Comparison of ENCODE assay signal across 24 mouse cellular contexts in the genomic region with DNA sequence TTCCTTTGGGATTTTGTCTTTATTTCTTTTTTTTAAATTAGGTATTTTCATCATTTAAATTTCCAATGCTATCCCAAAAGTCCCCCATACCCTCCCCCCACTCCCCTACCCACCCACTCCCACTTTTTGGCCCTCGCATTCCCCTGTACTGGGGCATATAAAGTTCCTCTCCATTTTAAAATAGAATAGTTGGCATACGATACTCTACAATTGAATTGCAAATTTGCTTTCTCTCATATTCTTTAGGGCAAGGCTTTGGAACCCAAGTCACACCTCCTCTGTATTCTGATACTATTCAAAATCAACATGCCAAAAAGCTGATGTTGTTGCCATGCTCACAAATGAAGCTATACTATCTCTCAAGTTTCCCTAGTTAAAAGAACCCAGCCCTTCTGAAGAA.
DNase-seq lines count a peak whose midpoint lies in the region; ATAC-seq and TF ChIP-seq lines count a peak whose summit lies in the region.
"Had no signal": no experiment of that assay in that cellular context is flagged by ENCODE, and none has a peak within 500 bp of the region (broad histone marks: within the 10 kb centered on the region; RNA-seq: fewer than 3 reads in every experiment).

No protein-coding gene starts in this region.

- H3K4me2 ChIP-seq in forebrain, embryonic 15.5 days (replicated peaks), result no peak overlapping the region
- no peak overlapping the region for H3K4me2 ChIP-seq in forebrain, postnatal 0 days (ENCODE audit: low read depth)
- H3K4me2 ChIP-seq in hindbrain, embryonic 11.5 days (replicated peaks; ENCODE audit: low read depth, low read length), result no peak overlapping the region
- H3K4me2 ChIP-seq in hindbrain, embryonic 14.5 days (replicated peaks), result no peak overlapping the region
- H3K4me2 ChIP-seq in hindbrain, embryonic 13.5 days, result no peak overlapping the region
- H3K4me2 ChIP-seq: embryonic facial prominence, embryonic 12.5 days had no signal

- no peaks in the 10 kb centered on the region for H3K9me3 ChIP-seq in forebrain, embryonic 15.5 days
- H3K9me3 ChIP-seq in forebrain, postnatal 0 days (ENCODE audit: low read length), result no peaks in the 10 kb centered on the region
- no peaks in the 10 kb centered on the region for H3K9me3 ChIP-seq in hindbrain, embryonic 11.5 days (ENCODE audit: control insufficient read depth, low read length)
- no peaks in the 10 kb centered on the region for H3K9me3 ChIP-seq in hindbrain, embryonic 10.5 days
- no peaks in the 10 kb centered on the region for H3K9me3 ChIP-seq in hindbrain, embryonic 14.5 days (ENCODE audit: control insufficient read depth, low read length)
- H3K9me3 ChIP-seq in hindbrain, embryonic 13.5 days, result no peaks in the 10 kb centered on the region
- H3K9me3 ChIP-seq: embryonic facial prominence, embryonic 10.5 days; embryonic facial prominence, embryonic 12.5 days had no signal

- H3K27ac ChIP-seq in forebrain, embryonic 15.5 days (replicated peaks), result no peak overlapping the region
- H3K27ac ChIP-seq in forebrain, postnatal 0 days (ENCODE audit: low read depth, low read length), result no peak overlapping the region
- no peak overlapping the region for H3K27ac ChIP-seq in hindbrain, embryonic 11.5 days (ENCODE audit: low read depth, low read length)
- H3K27ac ChIP-seq in hindbrain, embryonic 10.5 days, result no peak overlapping the region
- H3K27ac ChIP-seq in hindbrain, embryonic 14.5 days, result no peak overlapping the region
- no peak overlapping the region for H3K27ac ChIP-seq in hindbrain, embryonic 13.5 days
- H3K27ac ChIP-seq: embryonic facial prominence, embryonic 10.5 days; embryonic facial prominence, embryonic 12.5 days had no signal

- H3K9ac ChIP-seq in forebrain, embryonic 15.5 days (replicated peaks), result no peak overlapping the region
- H3K9ac ChIP-seq in forebrain, postnatal 0 days, result no peak overlapping the region
- H3K9ac ChIP-seq in hindbrain, embryonic 11.5 days (ENCODE audit: low read depth, low read length), result no peak overlapping the region
- no peak overlapping the region for H3K9ac ChIP-seq in hindbrain, embryonic 14.5 days
- no peak overlapping the region for H3K9ac ChIP-seq in hindbrain, embryonic 13.5 days
- H3K9ac ChIP-seq: embryonic facial prominence, embryonic 12.5 days had no signal

- H3K27me3 ChIP-seq in forebrain, embryonic 15.5 days, result no peaks in the 10 kb centered on the region
- no peaks in the 10 kb centered on the region for H3K27me3 ChIP-seq in forebrain, postnatal 0 days (ENCODE audit: insufficient read depth, low read length)
- no peaks in the 10 kb centered on the region for H3K27me3 ChIP-seq in hindbrain, embryonic 11.5 days (ENCODE audit: control insufficient read depth, insufficient read depth, low read length)
- H3K27me3 ChIP-seq in hindbrain, embryonic 10.5 days (ENCODE audit: insufficient read depth, poor library complexity, severe bottlenecking), result no peaks in the 10 kb centered on the region
- no peaks in the 10 kb centered on the region for H3K27me3 ChIP-seq in hindbrain, embryonic 14.5 days (ENCODE audit: control insufficient read depth, insufficient read depth, low read length)
- no peaks in the 10 kb centered on the region for H3K27me3 ChIP-seq in hindbrain, embryonic 13.5 days
- H3K27me3 ChIP-seq: CH12.LX; embryonic facial prominence, embryonic 12.5 days; Patski had no signal

- WGBS in forebrain, embryonic 15.5 days, result 20% methylated on average over 2 of the region's 2 CpGs
- WGBS in forebrain, postnatal 0 days, result 30% methylated on average over 2 of the region's 2 CpGs
- 60% methylated on average over 2 of the region's 2 CpGs for WGBS in hindbrain, embryonic 11.5 days
- 62% methylated on average over 2 of the region's 2 CpGs for WGBS in hindbrain, embryonic 10.5 days
- WGBS in hindbrain, embryonic 14.5 days, result 29% methylated on average over 2 of the region's 2 CpGs
- WGBS in hindbrain, embryonic 13.5 days, result 32% methylated on average over 2 of the region's 2 CpGs

- 0 out of 2 replicates have a peak, but pooled peaks have one; percentile 18 for ATAC-seq in forebrain, embryonic 15.5 days (replicated peaks)
- no peak for ATAC-seq in forebrain, postnatal 0 days
- ATAC-seq in hindbrain, embryonic 11.5 days (ENCODE audit: low FRiP score), result 0 out of 2 replicates have a peak, but pooled peaks have one; percentile 35
- peak; percentile 59; the same call in 1 of the 2 replicates for ATAC-seq in hindbrain, embryonic 14.5 days (ENCODE audit: low FRiP score)
- no peak for ATAC-seq in hindbrain, embryonic 13.5 days (ENCODE audit: low FRiP score)
- ATAC-seq: activated CD4-positive, CD25-positive, alpha-beta regulatory T cell, adult 4 months; CD4-positive, CD25-positive, alpha-beta regulatory T cell, adult 4 months; forebrain, embryonic 14.5 days; Patski had no signal

- H3K36me3 ChIP-seq in forebrain, embryonic 15.5 days, result no peaks in the 10 kb centered on the region
- no peaks in the 10 kb centered on the region for H3K36me3 ChIP-seq in forebrain, postnatal 0 days (ENCODE audit: insufficient read depth)
- no peaks in the 10 kb centered on the region for H3K36me3 ChIP-seq in hindbrain, embryonic 11.5 days (ENCODE audit: control insufficient read depth, insufficient read depth, low read length)
- no peaks in the 10 kb centered on the region for H3K36me3 ChIP-seq in hindbrain, embryonic 10.5 days
- no peaks in the 10 kb centered on the region for H3K36me3 ChIP-seq in hindbrain, embryonic 14.5 days (replicated peaks; ENCODE audit: control insufficient read depth, insufficient read depth)
- no peaks in the 10 kb centered on the region for H3K36me3 ChIP-seq in hindbrain, embryonic 13.5 days
- H3K36me3 ChIP-seq: embryonic facial prominence, embryonic 10.5 days; embryonic facial prominence, embryonic 12.5 days; G1E had no signal

- DNase-seq in forebrain, postnatal 0 days, result no peak
- no peak for DNase-seq in hindbrain, embryonic 11.5 days (ENCODE audit: low spot score)
- no peak for DNase-seq in hindbrain, embryonic 10.5 days (ENCODE audit: low spot score)
- no peak for DNase-seq in hindbrain, embryonic 14.5 days (ENCODE audit: low spot score)
- DNase-seq in brain, embryonic 14.5 days (ENCODE audit: low read depth), result peak; percentile 31
- DNase-seq: adrenal gland, adult 8-10 months; adrenal gland, postnatal 14 days; adrenal gland, postnatal 36 days; B cell, adult 2 months; cerebellum, adult 11 months; cerebellum, adult 18-20 months; cerebellum, adult 8-10 months; cerebellum, adult 9-11 months; cerebellum, postnatal 14 days had no signal

- no peak for TF ChIP-seq POLR2A in brain, embryonic 14.5 days (IDR thresholded peaks at IDR 0.05; ENCODE audit: borderline replicate concordance, extremely low read depth, insufficient read depth, insufficient read length, poor library complexity, severe bottlenecking)

- no peak overlapping the region for H3K4me3 ChIP-seq in forebrain, embryonic 15.5 days
- H3K4me3 ChIP-seq in forebrain, postnatal 0 days (ENCODE audit: low read depth, low read length), result no peak overlapping the region
- no peak overlapping the region for H3K4me3 ChIP-seq in hindbrain, embryonic 11.5 days (ENCODE audit: low read depth, low read length)
- H3K4me3 ChIP-seq in hindbrain, embryonic 10.5 days, result no peak overlapping the region
- H3K4me3 ChIP-seq in hindbrain, embryonic 14.5 days (replicated peaks; ENCODE audit: low read length), result no peak overlapping the region
- H3K4me3 ChIP-seq in hindbrain, embryonic 13.5 days, result no peak overlapping the region
- H3K4me3 ChIP-seq: embryonic facial prominence, embryonic 10.5 days; embryonic facial prominence, embryonic 12.5 days had no signal

- no peak for TF ChIP-seq CTCF in forebrain, postnatal 0 days (IDR thresholded peaks at IDR 0.05; ENCODE audit: low read depth)
- no peak for TF ChIP-seq CTCF in brain, embryonic 14.5 days (IDR thresholded peaks at IDR 0.05; ENCODE audit: borderline replicate concordance, extremely low read depth, insufficient read depth, insufficient read length)

- H3K4me1 ChIP-seq in forebrain, embryonic 15.5 days, result peaks cover 11% of the 10 kb centered on the region; the same call in 1 of the 2 replicates
- no peaks in the 10 kb centered on the region for H3K4me1 ChIP-seq in forebrain, postnatal 0 days (ENCODE audit: insufficient read depth)
- no peaks in the 10 kb centered on the region for H3K4me1 ChIP-seq in hindbrain, embryonic 11.5 days (replicated peaks; ENCODE audit: control insufficient read depth, insufficient read depth, low read length)
- H3K4me1 ChIP-seq in hindbrain, embryonic 10.5 days (replicated peaks), result no peaks in the 10 kb centered on the region
- H3K4me1 ChIP-seq in hindbrain, embryonic 14.5 days (replicated peaks; ENCODE audit: control insufficient read depth, insufficient read depth, low read length), result no peaks in the 10 kb centered on the region
- no peaks in the 10 kb centered on the region for H3K4me1 ChIP-seq in hindbrain, embryonic 13.5 days (replicated peaks)
- H3K4me1 ChIP-seq: embryonic facial prominence, embryonic 10.5 days; embryonic facial prominence, embryonic 12.5 days had no signal

Comparison
In these comparisons a context has a peak if more than half of its experiments do, and no peak if none do; other contexts are left out.
1. ATAC-seq: peak in forebrain, embryonic 15.5 days (single experiment), hindbrain, embryonic 11.5 days (single experiment) and hindbrain, embryonic 14.5 days (single experiment); none in forebrain, postnatal 0 days (single experiment) and hindbrain, embryonic 13.5 days (single experiment).